Mouse (Mus musculus) lung, embryonic 14.5 days (tissue): ENCODE data around the gene Pax4. TPM values are rescaled to one million over a fixed set of nuclear protein-coding genes. Genes with fewer than 3 reads are reported as not detected.
A peak's percentile ranks its signal among the peaks of the same experiment; 100 is the strongest.

Experiments
- ATAC-seq: fragments of 200-750 bp; cut with Nextera tagmentation; 2 replicates; pipeline ENCODE4 v1.8.0; 2017; ENCODE audit warnings: mild to moderate bottlenecking, moderate TSS enrichment, moderate library complexity; ENCODE audit not compliant: insufficient read depth
- DNase-seq: peaks from one replicate; pipeline ENCODE4 v3.0.0-alpha.2; 2015
- H3K27ac ChIP-seq: fragments of 300-500 bp; sonication (generic); 2 replicates; pipeline ENCODE4 v1.5.1; 2014; ENCODE audit warnings: low read depth, mild to moderate bottlenecking, moderate library complexity
- H3K27me3 ChIP-seq: fragments of 300-500 bp; sonication (generic); 2 replicates; pipeline ENCODE4 v1.6.1; 2014; ENCODE audit warnings: low read length, control low read depth; ENCODE audit not compliant: insufficient read depth
- H3K36me3 ChIP-seq: fragments of 300-500 bp; sonication (generic); 2 replicates; pipeline ENCODE4 v1.6.1; 2014; ENCODE audit warnings: control low read depth; ENCODE audit not compliant: insufficient read depth
- H3K4me1 ChIP-seq: fragments of 300-500 bp; sonication (generic); 2 replicates; pipeline ENCODE4 v1.6.1; 2014; ENCODE audit warnings: antibody characterized with exemption, control low read depth; ENCODE audit not compliant: insufficient read depth
- H3K4me2 ChIP-seq: fragments of 300-500 bp; sonication (generic); 2 replicates; pipeline ENCODE4 v1.6.1; 2014; ENCODE audit warnings: mild to moderate bottlenecking
- H3K4me3 ChIP-seq: fragments of 300-500 bp; sonication (generic); 2 replicates; pipeline ENCODE4 v1.5.1; 2014; ENCODE audit warnings: low read depth, low read length
- H3K9ac ChIP-seq: fragments of 300-500 bp; sonication (generic); 2 replicates; pipeline ENCODE4 v1.6.1; 2014
- H3K9me3 ChIP-seq: fragments of 300-500 bp; sonication (generic); 2 replicates; pipeline ENCODE4 v1.6.1; 2016; ENCODE audit warnings: low read depth, low read length, control low read depth
- CTCF ChIP-seq: IDR thresholded peaks from 2 replicates; pipeline ENCODE4 v1.5.1; 2016; ENCODE audit warnings: antibody characterized with exemption, low read depth
- WGBS: fragments of 180-500 bp; shearing (Covaris S2); extraction: QIAGEN DNeasy Blood & Tissue Kit; methylation state at CpG from one replicate; pipeline ENCODE4 v1.1.7; 2014; 5-methylcytosine and 5-hydroxymethylcytosine counted together
- polyA plus RNA-seq: library from polyadenylated mRNA; unstranded; fragments of >200 nt; fragmentation: Nextera tagmentation; extraction: Ambion mirVana; gene quantifications from 2 replicates; pipeline ENCODE4 v1.2.1, GENCODE M21; 2014

Gene Pax4
- polyA plus RNA-seq, 1 experiment from 2014 or later = not detected

DNA sequence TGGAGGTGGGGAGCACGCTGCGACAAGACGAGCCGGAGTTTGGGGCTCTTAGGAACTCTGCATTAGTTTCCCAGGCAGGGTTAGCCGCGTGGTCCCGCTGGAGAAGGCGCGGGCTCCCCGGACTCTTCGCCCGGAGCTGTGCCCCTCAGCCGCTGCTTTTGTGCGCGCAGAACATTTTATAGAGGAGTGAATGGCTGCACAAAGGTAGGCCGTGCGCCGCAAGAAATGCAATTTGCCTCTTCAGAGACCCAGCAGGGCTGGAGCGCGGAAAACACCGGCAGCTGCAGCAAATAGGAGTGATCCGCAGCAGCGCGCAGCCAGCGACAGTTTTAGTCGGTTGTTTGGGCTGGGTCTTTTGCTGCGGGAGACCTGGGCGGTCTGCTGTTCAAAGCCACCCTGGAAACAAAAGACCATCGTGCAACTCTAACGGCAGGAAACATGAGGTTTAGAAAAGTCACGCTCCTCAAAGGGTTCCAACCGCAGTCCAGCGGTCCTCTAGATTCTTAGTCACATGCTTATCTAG lies 51.4 kb downstream of the Pax4 start, which contains the start of gene Zfp800:
Gene Zfp800 (minus strand): TSS at position 325 of the 523 bp plus-strand sequence.
- Histone ChIP-seq H3K27ac (no peak within 1 kb of the TSS), H3K4me3 (peak within 1 kb of the TSS; percentile 34), H3K9me3 (no peaks in the 10 kb centered on the region), H3K4me2 (peak within 1 kb of the TSS; percentile 65), H3K4me1 (no peaks in the 10 kb centered on the region), H3K36me3 (no peaks in the 10 kb centered on the region), H3K9ac (peak within 1 kb of the TSS; percentile 33; the same call in 1 of the 2 replicates), H3K27me3 (peaks cover 27% of the 10 kb centered on the region)
- DNase-seq (peak; percentile 52), ATAC-seq (no peak)
- 2% methylated on average over 33 of the region's 33 CpGs for WGBS
- TF ChIP-seq CTCF = no peak

DNA sequence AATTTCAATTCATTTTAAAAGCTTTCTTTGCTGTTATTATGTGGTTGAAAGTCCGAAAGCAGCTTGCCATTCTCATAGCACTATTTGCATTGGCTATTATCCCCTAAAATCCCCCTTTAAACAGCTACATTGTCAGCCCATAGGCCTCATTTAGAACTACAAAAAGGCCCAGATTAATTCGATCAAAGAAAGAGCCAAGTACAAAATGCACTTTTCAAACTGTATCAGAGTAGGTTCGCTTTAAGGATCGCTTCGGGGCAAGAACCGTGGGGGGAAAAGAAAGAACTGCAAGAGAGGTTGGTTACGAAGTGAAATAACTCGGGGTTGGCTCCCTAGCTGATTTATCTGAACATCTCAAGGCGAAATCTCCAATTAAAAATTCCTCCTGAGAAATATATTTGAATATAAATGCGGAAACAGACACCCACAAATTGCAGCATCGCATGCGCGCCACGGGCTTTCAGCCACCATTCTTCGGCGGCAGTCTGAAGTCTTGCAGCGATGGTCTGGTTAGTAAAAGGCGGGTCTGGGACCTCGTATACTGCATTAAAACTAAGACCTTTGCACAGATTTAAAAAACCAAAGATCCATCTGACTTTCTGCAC lies 52.2 kb downstream of the Pax4 start:
- H3K9ac ChIP-seq = no peak overlapping the region

DNA sequence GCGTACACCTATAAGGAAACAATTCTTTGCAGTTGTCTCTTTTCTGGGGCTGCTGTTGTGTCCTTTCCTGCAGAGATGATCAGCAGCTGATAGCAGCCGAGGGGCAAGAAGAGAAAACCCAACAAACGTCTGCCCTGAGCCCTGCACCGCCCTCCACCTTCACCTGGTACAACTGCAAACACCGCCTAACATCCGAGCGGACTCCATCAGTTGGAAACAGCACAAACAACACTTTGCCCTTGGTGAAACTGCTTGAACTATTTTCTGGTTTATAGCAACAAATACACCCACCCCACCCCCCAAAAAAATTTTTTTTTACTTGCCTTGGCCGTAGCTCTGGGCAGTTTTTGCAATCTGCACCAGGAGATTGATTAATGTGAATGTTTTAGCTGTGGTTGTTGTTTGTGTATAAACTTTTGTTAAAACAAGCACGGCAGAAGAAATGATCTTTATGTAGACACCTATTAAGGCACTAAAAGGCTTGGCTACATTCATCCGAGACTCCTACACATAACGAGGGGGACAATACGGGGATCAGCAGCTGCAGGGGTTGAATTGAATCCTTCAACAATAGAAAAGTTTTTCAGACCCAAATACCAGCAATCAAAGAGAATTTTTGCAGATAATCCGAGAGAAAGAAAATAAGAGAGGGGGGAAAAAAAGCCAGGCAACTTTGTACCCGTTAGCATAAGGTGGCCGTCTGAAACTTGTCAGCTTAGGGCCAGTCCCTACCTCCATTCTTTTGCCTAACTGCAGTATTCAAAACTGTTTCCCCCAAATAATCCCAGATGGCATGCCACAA lies 52.9 kb downstream of the Pax4 start:
- peaks cover 27% of the 10 kb centered on the region for H3K27me3 ChIP-seq
- H3K36me3 ChIP-seq = no peaks in the 10 kb centered on the region
- no peak for DNase-seq
- peak overlapping the region; percentile 34 for H3K4me3 ChIP-seq
- H3K27ac ChIP-seq = no peak overlapping the region
- no peak for ATAC-seq
- H3K4me1 ChIP-seq = no peaks in the 10 kb centered on the region
- TF ChIP-seq CTCF = no peak
- no peaks in the 10 kb centered on the region for H3K9me3 ChIP-seq
- WGBS = 27% methylated on average over 15 of the region's 15 CpGs
- H3K9ac ChIP-seq = no peak overlapping the region
- peak overlapping the region; percentile 65; the same call in 1 of the 2 replicates for H3K4me2 ChIP-seq

More for the DNA sequence above, 52.2 kb downstream of the Pax4 start:
- no peak for TF ChIP-seq CTCF
- no peaks in the 10 kb centered on the region for H3K9me3 ChIP-seq
- DNase-seq (peak; percentile 66), ATAC-seq (no peak)
- H3K36me3 ChIP-seq = no peaks in the 10 kb centered on the region
- peaks cover 27% of the 10 kb centered on the region for H3K27me3 ChIP-seq
- H3K4me2 ChIP-seq = peak overlapping the region; percentile 65
- peak overlapping the region; percentile 34 for H3K4me3 ChIP-seq
- WGBS = 3% methylated on average over 19 of the region's 19 CpGs
- no peak overlapping the region for H3K27ac ChIP-seq
- no peaks in the 10 kb centered on the region for H3K4me1 ChIP-seq

Other genes with a start within 250 kb of the Pax4 start
- 19.8 and 21.9 TPM in 2 replicates for gene Zfp800, start 51.3 kb downstream of the Pax4 start, polyA plus RNA-seq
- gene Arf5, start 25.8 kb downstream of the Pax4 start, polyA plus RNA-seq = 349 and 376 TPM in 2 replicates
- not detected in 2 replicates for gene Fscn3, start 21.6 kb downstream of the Pax4 start, polyA plus RNA-seq
- gene Gcc1, start 21.0 kb downstream of the Pax4 start, polyA plus RNA-seq = 7.1 and 7.3 TPM in 2 replicates
- gene Snd1, start 25.8 kb upstream of the Pax4 start, polyA plus RNA-seq = 142 and 145 TPM in 2 replicates